Mouse (Mus musculus): ENCODE measurements around the gene Zfp365. TPM values are rescaled to one million over a fixed set of nuclear protein-coding genes. Genes with fewer than 3 reads are reported as not detected.

Gene Zfp365
- polyA plus RNA-seq, 1 experiment, result 33.0 TPM

DNA sequence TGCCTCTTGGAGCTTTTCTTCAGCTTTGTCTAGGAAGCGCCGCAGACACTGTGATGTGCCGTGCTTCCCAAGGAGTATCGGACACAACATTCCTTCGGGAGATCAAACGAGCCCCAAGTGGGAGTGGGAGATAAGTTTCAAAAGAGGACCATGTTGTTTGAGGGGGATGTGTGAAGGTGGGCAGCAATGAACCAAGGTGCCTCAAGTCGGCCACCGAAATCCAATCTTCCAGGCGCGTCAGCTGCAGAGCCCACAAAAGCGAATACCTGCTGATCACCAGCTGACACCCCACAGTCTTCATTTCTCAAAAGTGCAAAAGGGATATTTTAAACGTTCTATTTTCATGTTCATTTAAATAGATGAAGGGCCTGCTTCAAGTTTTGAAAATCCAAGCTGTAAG is 27.1 kb upstream of the Zfp365 start:
- H3K9ac ChIP-seq (ENCODE audit: low read depth, poor library complexity, severe bottlenecking), result no peak overlapping the region
- no peaks in the 10 kb centered on the region for H3K4me1 ChIP-seq (ENCODE audit: control insufficient read depth, insufficient read depth, low read length)
- TF ChIP-seq CTCF (IDR thresholded peaks at IDR 0.05; ENCODE audit: low read depth, low read length) (no peak), POLR2A (IDR thresholded peaks at IDR 0.05; ENCODE audit: insufficient read depth, low read length) (no peak), EP300 (IDR thresholded peaks at IDR 0.05; ENCODE audit: insufficient read depth, low read depth, low read length) (no peak)
- H3K27me3 ChIP-seq (ENCODE audit: control insufficient read depth, insufficient read depth, low read length, poor library complexity, severe bottlenecking), result no peaks in the 10 kb centered on the region
- no peaks in the 10 kb centered on the region for H3K36me3 ChIP-seq (ENCODE audit: control insufficient read depth, insufficient read depth, low read length, poor library complexity, severe bottlenecking)
- H3K9me3 ChIP-seq (replicated peaks; ENCODE audit: control insufficient read depth, insufficient read depth, low read length, poor library complexity, severe bottlenecking), result no peaks in the 10 kb centered on the region
- H3K4me3 ChIP-seq (ENCODE audit: low read depth, low read length), result no peak overlapping the region
- no peak overlapping the region for H3K27ac ChIP-seq (ENCODE audit: insufficient read depth, low read length)

DNA sequence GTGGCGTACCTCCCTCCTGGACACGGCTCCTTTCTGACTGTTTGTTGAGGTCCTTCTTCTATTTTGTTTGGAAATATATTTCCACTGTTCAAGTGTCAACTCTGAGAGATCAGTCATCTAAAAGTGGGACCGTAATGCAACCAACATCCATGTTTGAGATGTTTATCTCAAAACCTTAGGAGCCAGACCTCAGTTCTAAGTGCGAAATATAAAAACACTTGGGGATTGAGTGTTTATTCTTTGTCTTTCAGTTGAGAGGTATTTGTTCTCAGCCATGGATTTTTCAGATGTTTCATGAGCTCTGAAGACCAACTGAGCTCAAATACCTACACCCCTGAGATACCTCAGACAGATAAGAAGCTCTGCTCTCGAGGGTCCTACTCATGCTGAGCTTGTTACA is 25.3 kb upstream of the Zfp365 start:
- Histone ChIP-seq H3K27me3 (ENCODE audit: control insufficient read depth, insufficient read depth, low read length, poor library complexity, severe bottlenecking) (no peaks in the 10 kb centered on the region), H3K27ac (ENCODE audit: insufficient read depth, low read length) (no peak overlapping the region), H3K9me3 (replicated peaks; ENCODE audit: control insufficient read depth, insufficient read depth, low read length, poor library complexity, severe bottlenecking) (no peaks in the 10 kb centered on the region), H3K9ac (ENCODE audit: low read depth, poor library complexity, severe bottlenecking) (no peak overlapping the region), H3K4me3 (ENCODE audit: low read depth, low read length) (no peak overlapping the region), H3K4me1 (ENCODE audit: control insufficient read depth, insufficient read depth, low read length) (no peaks in the 10 kb centered on the region), H3K36me3 (ENCODE audit: control insufficient read depth, insufficient read depth, low read length, poor library complexity, severe bottlenecking) (no peaks in the 10 kb centered on the region)
- no peak for TF ChIP-seq EP300 (IDR thresholded peaks at IDR 0.05; ENCODE audit: insufficient read depth, low read depth, low read length)
- TF ChIP-seq CTCF (IDR thresholded peaks at IDR 0.05; ENCODE audit: low read depth, low read length), result no peak
- no peak for TF ChIP-seq POLR2A (IDR thresholded peaks at IDR 0.05; ENCODE audit: insufficient read depth, low read length)

DNA sequence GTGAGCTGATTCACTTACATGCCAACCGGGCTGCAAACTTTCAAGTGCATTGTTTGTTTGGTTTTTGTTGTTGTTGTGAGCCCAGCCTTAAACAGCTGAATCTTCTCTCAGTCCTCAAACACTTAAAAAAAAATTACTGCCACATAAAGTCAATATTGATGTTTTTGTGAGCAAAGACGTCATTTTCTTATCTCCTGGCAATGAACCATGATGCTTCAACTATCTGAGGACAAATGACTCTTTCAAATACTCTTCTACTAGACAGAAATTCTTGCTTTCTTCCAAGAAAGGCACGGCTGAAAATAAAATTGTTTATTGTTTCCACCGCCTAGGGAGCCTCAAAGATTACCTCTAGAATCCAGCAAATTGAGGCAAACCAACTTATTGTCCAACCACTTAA is 24.5 kb upstream of the Zfp365 start:
- no peak for TF ChIP-seq POLR2A (IDR thresholded peaks at IDR 0.05; ENCODE audit: insufficient read depth, low read length)
- no peak for TF ChIP-seq CTCF (IDR thresholded peaks at IDR 0.05; ENCODE audit: low read depth, low read length)
- TF ChIP-seq EP300 (IDR thresholded peaks at IDR 0.05; ENCODE audit: insufficient read depth, low read depth, low read length), result no peak
- Histone ChIP-seq H3K4me3 (ENCODE audit: low read depth, low read length) (no peak overlapping the region), H3K27me3 (ENCODE audit: control insufficient read depth, insufficient read depth, low read length, poor library complexity, severe bottlenecking) (no peaks in the 10 kb centered on the region), H3K9ac (ENCODE audit: low read depth, poor library complexity, severe bottlenecking) (no peak overlapping the region), H3K36me3 (ENCODE audit: control insufficient read depth, insufficient read depth, low read length, poor library complexity, severe bottlenecking) (no peaks in the 10 kb centered on the region), H3K27ac (ENCODE audit: insufficient read depth, low read length) (no peak overlapping the region), H3K4me1 (ENCODE audit: control insufficient read depth, insufficient read depth, low read length) (no peaks in the 10 kb centered on the region), H3K9me3 (replicated peaks; ENCODE audit: control insufficient read depth, insufficient read depth, low read length, poor library complexity, severe bottlenecking) (no peaks in the 10 kb centered on the region)

DNA sequence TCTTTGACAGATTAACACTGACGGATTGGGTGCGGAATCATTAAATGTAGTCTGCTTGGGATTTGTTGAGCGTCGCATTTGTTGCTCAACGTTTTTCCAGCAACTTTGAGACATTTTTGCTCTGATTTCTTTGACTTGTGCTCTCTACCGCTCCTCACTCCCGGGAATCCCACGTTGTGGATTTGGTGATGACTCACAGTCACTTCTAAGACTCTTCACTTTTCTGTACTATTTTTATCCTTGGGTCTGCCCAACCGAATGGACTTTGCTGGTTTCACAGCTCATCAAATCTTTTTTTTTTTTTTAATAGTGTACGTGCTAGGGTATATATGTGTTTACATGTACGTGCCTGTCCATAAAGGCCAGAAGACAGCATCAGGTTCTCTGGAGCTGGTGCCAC is 20.3 kb upstream of the Zfp365 start:
- no peaks in the 10 kb centered on the region; the same call in 1 of the 2 replicates for H3K27me3 ChIP-seq (ENCODE audit: control insufficient read depth, insufficient read depth, low read length, poor library complexity, severe bottlenecking)
- no peaks in the 10 kb centered on the region for H3K9me3 ChIP-seq (replicated peaks; ENCODE audit: control insufficient read depth, insufficient read depth, low read length, poor library complexity, severe bottlenecking)
- no peaks in the 10 kb centered on the region for H3K36me3 ChIP-seq (ENCODE audit: control insufficient read depth, insufficient read depth, low read length, poor library complexity, severe bottlenecking)
- no peak overlapping the region for H3K4me3 ChIP-seq (ENCODE audit: low read depth, low read length)
- no peak overlapping the region for H3K9ac ChIP-seq (ENCODE audit: low read depth, poor library complexity, severe bottlenecking)
- TF ChIP-seq CTCF (IDR thresholded peaks at IDR 0.05; ENCODE audit: low read depth, low read length) (no peak), EP300 (IDR thresholded peaks at IDR 0.05; ENCODE audit: insufficient read depth, low read depth, low read length) (no peak), POLR2A (IDR thresholded peaks at IDR 0.05; ENCODE audit: insufficient read depth, low read length) (no peak)
- no peak overlapping the region for H3K27ac ChIP-seq (ENCODE audit: insufficient read depth, low read length)
- H3K4me1 ChIP-seq (ENCODE audit: control insufficient read depth, insufficient read depth, low read length), result no peaks in the 10 kb centered on the region

DNA sequence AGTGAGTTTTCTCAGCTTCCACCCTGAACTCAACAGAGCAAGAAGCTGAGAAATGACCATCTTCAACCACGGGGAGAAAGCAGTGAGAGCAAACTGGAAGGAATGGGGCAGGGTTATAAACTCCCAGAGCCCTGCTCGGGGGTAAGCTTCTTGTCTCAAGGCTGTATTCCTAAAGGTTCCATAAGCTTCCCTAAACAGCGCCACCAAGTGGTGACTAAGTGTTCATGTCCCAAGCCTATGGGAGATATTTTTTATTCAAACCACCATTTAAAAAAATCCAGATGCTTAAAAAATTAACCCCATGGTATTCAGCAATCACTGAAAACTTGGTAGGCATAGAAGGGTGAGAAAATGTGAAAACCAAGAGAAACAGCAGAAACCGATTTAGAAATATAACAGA is 18.9 kb upstream of the Zfp365 start:
- no peak overlapping the region for H3K4me3 ChIP-seq (ENCODE audit: low read depth, low read length)
- TF ChIP-seq CTCF (IDR thresholded peaks at IDR 0.05; ENCODE audit: low read depth, low read length) (no peak), POLR2A (IDR thresholded peaks at IDR 0.05; ENCODE audit: insufficient read depth, low read length) (no peak)
- H3K9ac ChIP-seq (ENCODE audit: low read depth, poor library complexity, severe bottlenecking), result no peak overlapping the region
- no peaks in the 10 kb centered on the region; the same call in 1 of the 2 replicates for H3K27me3 ChIP-seq (ENCODE audit: control insufficient read depth, insufficient read depth, low read length, poor library complexity, severe bottlenecking)
- H3K36me3 ChIP-seq (ENCODE audit: control insufficient read depth, insufficient read depth, low read length, poor library complexity, severe bottlenecking), result no peaks in the 10 kb centered on the region
- no peak overlapping the region for H3K27ac ChIP-seq (ENCODE audit: insufficient read depth, low read length)
- H3K4me1 ChIP-seq (ENCODE audit: control insufficient read depth, insufficient read depth, low read length), result no peaks in the 10 kb centered on the region
- H3K9me3 ChIP-seq (replicated peaks; ENCODE audit: control insufficient read depth, insufficient read depth, low read length, poor library complexity, severe bottlenecking), result no peaks in the 10 kb centered on the region

DNA sequence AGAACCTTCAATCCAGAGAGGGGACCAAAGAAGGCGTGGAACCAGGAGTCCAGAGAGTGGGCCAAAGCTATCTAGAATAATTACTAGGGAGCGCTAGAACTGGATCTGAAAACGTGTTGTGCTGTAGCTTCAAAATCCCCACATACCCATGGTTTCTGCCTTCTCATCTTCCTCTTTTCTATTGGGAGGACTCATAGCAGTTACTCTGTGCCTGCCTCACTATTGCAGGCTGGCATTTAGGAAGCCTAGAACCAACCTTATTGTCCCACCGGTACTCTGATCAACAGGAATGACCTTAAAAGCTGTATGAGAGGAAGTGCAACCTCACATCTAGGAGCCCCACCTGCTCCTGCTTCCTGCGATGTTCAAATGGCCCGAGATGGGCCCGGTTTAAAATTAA is 16.1 kb upstream of the Zfp365 start:
- Histone ChIP-seq H3K4me1 (ENCODE audit: control insufficient read depth, insufficient read depth, low read length) (no peaks in the 10 kb centered on the region), H3K27me3 (ENCODE audit: control insufficient read depth, insufficient read depth, low read length, poor library complexity, severe bottlenecking) (no peaks in the 10 kb centered on the region; the same call in 1 of the 2 replicates), H3K9me3 (replicated peaks; ENCODE audit: control insufficient read depth, insufficient read depth, low read length, poor library complexity, severe bottlenecking) (no peaks in the 10 kb centered on the region), H3K9ac (ENCODE audit: low read depth, poor library complexity, severe bottlenecking) (no peak overlapping the region), H3K4me3 (ENCODE audit: low read depth, low read length) (no peak overlapping the region), H3K27ac (ENCODE audit: insufficient read depth, low read length) (no peak overlapping the region), H3K36me3 (ENCODE audit: control insufficient read depth, insufficient read depth, low read length, poor library complexity, severe bottlenecking) (no peaks in the 10 kb centered on the region)
- TF ChIP-seq CTCF (IDR thresholded peaks at IDR 0.05; ENCODE audit: low read depth, low read length) (no peak), EP300 (IDR thresholded peaks at IDR 0.05; ENCODE audit: insufficient read depth, low read depth, low read length) (no peak), POLR2A (IDR thresholded peaks at IDR 0.05; ENCODE audit: insufficient read depth, low read length) (no peak)

Measured in ES-Bruce4 (cell line).